Mouse (Mus musculus) thymus, postnatal 25 days (tissue): Measurements from ENCODE around the gene Spon1.

Experiments used
- DNase-seq: peaks from one replicate; pipeline ENCODE4 v3.0.0; 2022

Gene Spon1

DNA sequence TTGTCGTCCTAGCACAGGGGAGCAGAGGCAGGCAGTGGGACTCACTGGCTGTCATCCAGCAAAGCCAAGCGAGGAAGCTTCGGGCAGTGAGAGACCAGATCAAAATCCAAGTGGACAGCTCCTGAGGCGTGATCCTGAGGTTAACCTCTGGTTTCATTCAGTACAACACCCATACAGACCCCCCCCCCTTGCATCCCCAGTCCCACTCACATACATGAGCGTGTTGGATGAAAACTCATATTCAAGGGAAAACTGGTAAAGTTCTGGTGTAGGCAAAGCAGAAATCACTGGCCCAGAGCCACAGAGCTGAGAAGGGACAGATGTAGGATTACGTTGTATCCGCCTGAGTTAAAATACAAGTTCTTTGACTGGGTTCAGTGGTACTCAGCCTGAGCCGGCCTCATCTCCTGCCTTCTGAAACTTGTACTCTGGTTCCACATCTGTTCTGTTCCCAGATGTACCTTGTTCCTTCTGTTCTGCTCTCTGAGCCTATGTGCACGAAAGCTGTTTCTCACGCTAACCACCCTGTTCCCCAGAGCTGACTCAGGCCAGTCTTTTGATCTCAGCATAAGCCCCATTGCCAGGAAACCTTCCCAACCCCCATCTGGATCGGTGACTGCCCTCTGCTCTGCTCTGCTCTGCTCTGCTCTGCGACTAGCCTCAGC, 143.5 kb downstream of the Spon1 start:
- DNase-seq = no peak

DNA sequence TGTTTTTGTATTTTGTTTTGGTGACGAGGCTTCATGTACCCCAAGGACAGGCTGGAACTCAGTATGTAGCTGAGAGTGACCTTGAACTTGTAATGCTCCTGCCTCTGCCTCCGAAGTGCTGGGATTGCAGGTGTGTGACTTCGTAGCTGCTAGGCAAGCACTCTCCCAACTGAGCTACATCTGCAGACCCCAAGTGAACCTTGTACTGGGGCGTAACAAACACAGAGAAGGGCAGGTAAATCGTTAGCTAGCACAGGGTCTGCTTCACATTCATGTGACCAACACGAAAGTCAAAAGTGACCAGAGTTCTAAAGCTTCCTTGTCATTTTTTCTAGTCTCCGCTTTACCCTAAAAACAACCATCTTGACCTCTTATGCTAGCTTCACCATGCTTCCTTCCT, 145.1 kb downstream of the Spon1 start:
- no peak for DNase-seq

DNA sequence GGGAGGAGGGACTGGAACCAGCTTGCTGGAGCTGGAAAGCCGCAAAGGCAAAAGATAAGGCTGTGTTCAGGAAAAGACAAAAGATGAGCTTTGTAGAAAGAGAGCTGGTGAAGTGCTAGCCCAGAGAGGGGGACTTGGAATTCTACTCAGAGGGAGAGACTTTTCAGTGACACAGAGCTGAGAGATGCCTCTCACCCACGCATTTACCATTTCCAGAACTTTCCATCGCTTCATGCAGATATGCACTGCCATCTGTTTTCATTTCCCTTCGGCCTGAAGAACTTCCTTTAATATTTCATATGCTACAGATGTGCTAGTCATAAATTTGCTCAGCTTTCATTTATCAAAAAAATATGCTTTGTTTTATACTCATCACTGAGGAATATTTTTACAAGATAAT, 150.1 kb downstream of the Spon1 start:
- no peak for DNase-seq

DNA sequence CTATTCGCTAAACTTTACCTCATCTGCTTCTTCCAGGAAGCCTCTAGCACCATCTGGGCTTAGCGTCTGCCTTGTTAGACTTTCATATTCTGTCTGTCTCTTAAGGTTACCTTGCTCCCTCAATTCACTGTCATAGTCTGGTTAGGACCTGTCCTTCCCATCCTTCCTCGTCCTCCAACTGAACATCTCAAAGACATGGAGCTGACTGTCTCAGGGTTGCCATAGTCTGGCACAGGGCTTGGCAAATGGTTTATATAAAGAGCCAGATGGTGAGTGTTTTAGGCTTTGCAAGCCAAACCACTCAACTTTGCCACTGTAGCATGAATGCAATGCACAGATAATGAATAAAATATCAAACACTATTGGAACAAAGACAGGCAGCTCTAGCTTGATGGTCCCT, 153.1 kb downstream of the Spon1 start:
- no peak for DNase-seq

DNA sequence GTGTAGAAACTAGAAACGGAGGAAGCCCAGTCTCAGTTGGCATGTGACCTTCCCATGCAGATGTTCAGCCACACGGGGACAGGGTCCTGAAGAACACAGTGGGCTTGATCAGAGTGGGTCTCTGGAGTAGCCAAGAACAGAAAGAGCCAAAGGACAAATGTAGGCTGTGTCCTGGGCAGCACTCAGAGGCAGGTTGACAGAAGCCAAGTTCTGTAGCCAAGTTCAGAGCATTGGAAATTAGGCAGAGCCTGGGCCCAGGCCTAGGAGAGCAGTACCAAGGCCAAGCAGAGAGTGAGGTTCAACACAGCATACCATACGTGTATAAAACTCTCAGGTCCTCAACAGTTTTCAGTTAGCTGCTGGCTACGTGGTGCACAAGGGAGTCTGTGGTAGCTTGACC, 153.7 kb downstream of the Spon1 start:
- DNase-seq = no peak

DNA sequence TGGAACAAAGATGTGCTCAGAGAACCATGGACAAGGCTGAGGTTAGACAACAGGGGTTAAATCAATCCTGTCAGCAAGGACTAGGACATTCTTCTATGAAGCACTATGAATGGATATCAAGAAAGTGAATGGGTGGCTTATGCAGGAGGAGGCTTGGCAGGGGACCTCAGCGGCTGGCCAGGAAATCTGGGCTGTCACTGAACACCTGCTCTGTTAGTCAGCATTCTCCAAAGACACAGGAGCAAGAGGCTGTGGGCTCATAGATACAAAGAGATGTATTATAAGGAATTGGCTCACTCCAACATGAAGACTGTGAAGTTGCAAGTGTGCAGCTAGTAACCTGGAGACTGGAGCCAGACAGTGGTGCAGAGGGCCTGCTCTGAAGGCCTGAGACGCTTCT, 154.3 kb downstream of the Spon1 start:
- DNase-seq = no peak

DNA sequence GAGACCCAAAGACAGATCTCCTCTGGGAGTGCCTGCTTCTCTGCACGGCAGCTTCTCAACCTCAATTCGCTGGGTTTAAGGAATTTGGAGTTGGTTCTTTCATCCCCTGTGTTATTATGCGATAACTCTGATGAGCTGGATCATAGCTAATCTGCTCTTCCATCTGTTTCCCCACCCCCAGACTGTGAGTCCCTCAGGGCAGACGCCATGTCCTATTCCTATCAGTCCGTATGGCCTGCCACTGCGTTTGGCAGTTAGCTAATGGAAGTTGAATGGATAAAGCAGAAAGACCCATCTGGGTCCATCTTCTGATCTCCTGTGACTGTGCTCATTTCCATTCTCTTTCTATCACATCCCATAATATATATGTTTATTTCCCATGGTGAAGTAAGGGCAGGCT, 158.8 kb downstream of the Spon1 start:
- no peak for DNase-seq

DNA sequence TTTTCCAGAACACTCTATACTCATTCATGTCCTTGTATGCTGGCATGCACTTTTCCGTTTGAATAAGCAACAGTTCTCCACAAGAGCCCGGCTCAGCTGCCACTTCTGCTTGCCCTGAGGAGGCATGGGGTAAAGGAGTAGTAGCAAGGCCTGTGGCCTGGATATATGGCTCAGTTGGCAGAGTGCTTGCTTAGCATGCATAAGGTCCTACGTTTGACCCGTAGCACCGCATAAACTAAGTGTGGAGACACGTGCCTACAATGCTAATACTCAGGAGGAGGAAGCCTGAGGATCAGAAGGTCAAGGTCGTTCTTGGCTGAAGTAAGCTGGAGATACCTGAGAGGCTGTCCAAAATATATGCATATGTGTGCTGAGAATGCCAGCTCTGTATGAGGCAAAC, 185.1 kb downstream of the Spon1 start:
- no peak for DNase-seq

DNA sequence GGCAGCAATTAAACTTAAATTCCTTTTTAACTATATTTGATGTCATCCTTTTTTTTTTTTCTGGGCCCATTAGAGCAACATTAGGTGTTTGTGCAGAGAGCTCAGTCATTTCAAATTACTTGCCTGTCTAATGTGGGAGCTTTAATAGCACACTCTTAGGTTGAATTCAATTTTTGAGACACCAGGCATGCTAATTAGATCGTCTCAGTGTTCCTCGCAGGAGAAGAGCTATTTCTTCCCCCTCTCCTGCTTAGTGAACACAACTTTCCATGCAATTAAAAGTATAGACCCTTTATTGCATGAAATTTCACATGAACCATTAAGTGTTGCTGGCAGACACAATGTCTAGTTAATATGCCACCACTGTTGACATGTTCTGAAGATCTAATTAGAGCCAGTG, 189.6 kb downstream of the Spon1 start:
- no peak for DNase-seq

DNA sequence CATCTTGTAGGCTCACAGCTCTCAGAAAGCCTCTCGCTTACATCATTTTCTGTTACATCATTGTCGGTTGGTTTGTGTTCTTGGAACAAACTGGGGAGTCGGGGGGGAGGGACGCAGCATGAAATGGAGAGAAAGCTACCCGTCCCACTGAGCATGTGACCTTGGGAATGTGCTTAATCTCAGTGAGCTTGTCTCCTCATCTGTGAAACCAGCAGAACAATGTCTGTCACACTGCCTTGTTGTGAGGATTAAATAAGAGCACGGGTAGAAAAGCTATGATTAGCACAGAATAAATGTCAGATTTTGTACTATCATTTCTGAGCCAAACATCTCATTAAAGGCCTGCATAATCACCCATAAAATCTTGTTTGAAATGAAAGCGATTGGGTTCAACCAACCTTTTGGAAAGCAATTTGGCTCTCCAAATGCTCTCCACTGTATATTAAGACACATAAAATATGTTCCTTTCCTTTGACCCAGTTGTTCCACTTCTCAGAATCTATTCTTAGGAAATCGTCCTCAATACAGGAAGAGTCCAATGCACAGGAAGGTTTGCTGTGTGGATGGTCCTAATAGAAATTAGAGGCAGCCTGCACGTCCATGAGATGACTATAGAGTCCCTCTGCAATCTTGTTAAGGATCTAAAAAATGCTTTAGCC, 195.2 kb downstream of the Spon1 start:
- DNase-seq = no peak

DNA sequence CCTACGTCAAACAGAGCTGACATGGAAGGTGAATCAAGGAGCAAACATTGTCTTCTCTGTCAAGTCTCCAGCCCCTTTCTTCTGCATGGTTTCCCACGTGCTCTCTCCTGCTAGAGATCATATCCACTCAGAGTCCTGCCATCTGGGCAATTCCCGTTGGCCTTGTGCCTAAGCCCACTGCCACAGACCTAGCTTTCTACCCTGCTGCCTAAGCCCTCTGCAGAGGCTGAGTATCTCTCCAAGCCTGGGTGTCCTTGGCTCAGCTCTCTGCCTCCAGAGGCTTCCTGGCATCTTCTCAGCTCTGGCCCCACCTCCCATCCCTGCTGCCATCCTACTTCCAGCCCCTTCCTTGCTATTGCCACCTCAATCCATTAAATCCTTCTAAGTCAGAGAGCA, 195.7 kb downstream of the Spon1 start:
- no peak for DNase-seq

DNA sequence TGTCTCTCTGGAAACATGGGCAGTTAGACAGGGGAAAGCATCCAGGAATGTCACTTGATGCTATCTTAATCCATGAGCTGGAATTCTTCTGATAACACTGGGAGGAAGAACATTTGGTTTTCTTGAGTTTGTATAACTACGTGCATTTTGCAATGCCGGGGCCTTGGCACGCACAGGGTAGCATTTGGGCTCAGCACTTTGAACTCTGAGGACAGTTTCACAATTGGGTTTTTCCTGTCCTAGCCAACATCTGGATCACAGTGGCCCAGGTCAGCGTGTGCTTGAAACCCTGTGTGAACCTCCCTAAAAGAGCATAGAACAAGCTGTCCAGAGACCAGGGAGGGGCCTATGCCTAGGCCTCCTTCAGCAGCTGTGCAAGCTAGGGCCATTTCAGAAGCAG, 196.3 kb downstream of the Spon1 start:
- DNase-seq = no peak

DNA sequence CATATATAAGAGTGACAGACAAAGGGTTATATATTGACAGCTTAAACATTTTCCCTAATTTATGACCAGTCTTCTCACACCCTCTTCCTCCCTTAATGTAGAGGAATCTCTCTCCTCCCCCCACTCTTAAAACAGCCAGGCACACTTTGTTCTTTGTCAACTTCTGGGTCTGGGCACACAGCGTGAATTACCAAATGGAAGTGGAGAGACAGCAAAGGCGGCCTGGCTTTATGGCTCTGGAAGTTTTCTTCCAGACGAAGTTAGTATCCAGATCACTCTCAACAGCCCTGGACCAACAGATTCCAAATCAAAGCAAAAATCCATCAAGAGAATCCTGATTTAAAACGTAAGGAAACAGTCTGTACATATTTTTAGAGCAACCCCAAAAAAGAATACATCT, 198.0 kb downstream of the Spon1 start:
- no peak for DNase-seq

DNA sequence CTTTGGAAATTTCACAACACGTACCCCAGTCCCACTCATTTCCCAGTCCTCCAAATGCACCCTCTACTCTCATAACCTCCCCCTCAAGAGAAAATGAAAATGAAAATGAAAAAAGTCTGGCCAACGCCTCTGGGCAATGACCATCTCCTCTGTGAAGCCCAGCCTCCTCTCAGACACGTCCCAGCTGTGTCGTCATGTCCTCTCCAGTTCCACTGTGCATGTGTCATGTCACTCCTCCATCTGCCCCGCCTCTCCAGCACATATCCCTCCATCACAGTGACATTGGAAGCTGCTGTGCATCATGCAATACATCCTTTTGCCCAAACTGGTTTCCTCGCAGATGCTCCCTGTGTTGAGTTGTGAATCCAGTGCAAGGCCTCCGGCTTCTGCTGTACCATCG, 199.8 kb downstream of the Spon1 start:
- DNase-seq = no peak

DNA sequence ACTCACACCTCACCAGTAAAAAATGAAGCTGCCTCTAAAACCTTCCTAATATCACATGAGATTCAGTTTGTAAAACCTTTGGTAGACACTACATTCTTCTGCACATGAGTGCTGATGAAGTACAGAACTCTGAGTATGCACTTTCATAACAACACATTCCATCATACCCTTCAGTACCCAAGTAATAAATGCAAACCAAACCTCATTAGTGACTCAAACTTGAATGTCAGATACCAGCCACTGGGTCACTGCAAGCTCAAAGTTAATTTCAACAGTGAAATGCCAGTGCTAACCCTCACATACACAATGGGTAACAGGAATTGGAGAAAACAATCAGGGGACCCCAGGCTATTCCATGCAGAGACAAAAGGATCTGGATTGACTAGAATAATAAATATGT, 203.4 kb downstream of the Spon1 start:
- no peak for DNase-seq

DNA sequence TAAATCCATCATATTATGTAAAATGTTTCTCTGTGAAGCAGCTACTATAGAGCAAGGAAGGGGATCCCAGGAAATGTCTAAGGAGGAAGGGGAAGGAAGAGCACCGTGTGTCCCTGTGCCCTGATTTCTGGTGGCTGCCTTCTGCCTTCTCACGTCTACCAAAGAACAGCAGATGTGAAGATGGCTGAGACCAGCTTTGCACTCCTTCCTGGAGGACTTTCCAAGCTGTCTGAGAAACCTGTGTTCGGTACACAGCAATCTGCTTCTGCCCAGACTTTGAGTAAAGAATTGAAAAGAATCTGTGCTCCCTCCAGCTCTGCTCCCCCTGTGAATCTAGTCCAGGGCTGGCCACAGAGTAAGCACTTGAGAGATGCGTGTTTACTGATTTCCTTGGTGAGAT, 206.7 kb downstream of the Spon1 start:
- DNase-seq = no peak

DNA sequence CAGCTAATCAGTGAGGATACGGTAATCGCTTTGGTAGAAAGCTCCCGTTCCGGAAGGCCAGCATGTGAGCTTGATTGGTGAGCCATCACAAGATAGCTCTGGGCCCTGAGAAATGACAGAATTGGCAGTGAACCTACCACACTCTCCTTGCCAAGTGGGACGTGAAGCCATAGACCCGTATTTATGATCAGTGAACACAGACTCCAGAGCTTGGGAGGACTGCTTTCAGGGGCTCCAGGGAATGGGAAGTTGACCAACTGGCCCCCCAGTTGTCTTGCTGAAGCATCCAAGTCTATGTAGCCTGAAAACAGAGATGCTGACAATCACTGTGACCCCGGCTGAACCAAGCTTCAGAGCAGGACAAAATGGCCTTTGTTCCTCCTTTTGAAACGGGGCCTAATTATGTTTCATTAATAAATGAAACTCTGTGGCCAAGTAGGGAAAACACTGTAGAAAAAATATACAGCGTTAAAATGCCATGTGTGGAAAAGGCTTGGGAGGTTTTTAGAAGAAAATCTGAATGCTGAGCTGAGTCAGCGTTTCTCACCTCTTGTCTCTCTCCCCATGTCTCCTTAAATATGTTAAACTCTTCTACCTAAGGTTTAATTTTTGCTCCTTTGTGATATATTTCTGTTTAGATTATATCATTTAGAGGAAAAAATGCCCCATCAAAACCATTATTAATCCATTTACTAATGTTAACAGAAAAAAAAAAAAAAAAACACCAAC, 220.8 kb downstream of the Spon1 start:
- no peak for DNase-seq

DNA sequence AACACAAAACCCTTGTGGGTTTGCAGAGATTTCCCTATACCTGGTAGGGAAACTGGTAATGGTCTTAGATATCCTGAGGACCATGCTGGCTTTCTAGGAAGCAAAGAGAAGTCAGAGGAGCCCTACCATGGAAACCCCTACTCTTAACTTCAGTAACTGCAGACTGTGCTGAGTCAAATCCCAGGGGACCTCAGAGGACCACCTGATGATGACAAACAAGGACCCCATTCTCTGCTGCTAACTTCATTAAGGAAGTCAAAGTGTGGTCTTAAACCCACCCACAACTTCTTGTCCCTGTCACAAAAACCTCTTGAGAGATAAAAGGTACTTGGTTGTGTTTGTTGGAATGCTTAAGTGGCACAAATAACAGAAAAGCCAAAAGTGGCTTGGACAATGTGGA, 222.4 kb downstream of the Spon1 start:
- no peak for DNase-seq

DNA sequence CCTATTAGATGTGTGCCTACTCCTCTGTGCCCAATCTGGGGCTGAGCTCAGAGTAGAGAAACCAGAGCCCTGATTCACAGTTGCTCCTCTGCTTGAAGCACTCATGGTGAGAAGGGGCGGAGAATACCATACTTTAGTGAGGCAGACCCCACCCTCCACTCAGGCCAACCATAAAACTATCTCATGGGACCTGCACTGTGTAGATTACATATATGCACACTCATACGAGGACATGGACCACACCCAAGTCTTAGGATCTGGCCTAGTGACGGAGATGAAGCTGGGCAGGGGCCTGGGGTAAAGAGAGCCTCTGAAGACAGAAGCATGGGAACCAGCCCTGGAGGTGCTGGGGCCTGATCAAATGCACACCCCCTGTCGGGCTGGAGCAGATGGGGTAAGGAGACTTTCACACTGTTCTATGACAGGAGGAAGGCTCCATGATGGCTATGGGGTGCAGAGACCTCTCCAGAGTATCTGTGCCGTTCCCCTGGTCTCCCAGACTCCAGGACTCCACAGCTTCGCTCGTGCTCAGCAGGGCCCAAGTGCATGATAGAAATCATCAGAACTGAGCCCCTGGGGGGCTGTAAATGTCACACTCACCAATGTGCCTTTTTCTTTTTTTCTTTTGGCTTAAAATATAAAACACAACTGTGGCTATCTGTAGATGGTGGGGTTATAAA, 232.0 kb downstream of the Spon1 start:
- no peak for DNase-seq

DNA sequence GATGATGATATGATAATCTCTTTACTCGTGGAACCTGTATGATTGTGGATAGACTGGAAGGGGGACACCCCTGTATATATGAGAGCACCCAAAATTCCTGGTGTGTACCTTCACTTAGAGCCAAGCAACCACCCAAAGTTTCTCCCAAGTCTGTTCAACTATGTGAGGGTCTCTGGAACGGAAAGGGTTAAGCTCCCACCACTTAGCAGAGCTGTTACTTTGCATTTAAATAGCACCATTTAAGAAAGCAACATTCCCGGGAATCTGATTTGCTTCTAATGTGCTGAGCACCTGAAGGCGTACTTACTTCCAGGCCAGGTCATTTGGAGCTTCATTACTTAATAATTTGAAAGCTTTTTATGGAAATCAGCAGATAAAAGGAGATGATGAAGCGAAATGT, 238.4 kb downstream of the Spon1 start:
- DNase-seq = no peak

DNA sequence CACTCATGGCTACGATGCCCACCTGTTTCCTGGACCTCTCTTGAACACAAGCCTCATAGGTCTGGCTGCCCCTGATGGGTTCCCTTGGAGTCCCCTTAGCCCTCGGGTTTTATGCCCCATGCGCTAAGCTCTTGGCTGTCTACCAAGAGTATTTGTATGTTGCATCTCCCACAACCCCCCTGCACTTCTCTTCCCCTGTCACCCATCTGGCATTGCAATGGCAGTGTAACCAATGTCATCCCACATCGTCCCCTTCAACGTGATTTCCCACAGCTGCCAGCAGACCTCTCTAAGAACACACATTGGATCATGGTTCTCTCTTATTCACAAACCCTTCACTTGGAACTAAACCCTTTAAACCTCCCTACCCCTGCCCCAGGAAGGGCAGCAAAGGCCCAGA, 239.7 kb downstream of the Spon1 start:
- no peak for DNase-seq

DNA sequence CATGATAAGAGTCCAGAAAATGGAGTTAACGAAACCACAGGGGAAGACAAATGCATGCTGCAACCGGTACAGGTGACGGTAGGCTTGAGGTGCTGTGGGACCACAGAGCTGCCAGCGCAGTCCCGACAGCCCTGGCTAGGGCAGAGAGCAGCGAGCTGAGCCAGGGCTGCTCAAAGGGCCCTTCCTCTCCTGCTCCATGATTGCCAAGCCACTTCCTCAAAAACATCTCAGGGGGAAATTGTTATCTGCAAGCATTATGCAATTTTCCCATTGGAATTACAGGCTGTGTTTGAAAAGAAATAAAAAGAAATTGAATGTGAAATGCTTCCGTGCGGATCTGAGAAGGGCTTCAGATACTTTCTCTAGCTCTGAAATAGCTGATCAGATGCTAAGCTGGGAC, 240.7 kb downstream of the Spon1 start:
- no peak for DNase-seq

DNA sequence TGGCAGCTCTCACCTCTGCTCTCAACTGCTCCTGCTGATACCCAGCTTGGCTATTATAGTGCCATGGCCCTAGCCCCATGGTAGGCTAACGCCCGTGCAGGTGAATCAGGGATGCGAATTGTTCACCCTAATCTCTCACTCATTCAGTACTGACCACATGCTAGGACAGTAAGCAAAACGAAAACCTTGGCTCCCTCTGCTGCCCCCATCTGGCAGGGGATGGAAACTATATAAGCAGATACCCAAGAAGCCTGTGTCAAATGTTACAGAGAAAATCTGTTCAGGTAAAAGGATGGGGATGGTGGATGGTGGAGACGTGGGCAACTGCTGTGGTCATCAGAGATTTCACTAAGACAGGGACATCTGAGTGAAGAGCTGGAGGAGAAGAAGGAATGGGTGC, 241.8 kb downstream of the Spon1 start:
- peak; percentile 37 for DNase-seq
